Mouse (Mus musculus): ENCODE data around the gene Sfrp2.

Gene Sfrp2

DNA sequence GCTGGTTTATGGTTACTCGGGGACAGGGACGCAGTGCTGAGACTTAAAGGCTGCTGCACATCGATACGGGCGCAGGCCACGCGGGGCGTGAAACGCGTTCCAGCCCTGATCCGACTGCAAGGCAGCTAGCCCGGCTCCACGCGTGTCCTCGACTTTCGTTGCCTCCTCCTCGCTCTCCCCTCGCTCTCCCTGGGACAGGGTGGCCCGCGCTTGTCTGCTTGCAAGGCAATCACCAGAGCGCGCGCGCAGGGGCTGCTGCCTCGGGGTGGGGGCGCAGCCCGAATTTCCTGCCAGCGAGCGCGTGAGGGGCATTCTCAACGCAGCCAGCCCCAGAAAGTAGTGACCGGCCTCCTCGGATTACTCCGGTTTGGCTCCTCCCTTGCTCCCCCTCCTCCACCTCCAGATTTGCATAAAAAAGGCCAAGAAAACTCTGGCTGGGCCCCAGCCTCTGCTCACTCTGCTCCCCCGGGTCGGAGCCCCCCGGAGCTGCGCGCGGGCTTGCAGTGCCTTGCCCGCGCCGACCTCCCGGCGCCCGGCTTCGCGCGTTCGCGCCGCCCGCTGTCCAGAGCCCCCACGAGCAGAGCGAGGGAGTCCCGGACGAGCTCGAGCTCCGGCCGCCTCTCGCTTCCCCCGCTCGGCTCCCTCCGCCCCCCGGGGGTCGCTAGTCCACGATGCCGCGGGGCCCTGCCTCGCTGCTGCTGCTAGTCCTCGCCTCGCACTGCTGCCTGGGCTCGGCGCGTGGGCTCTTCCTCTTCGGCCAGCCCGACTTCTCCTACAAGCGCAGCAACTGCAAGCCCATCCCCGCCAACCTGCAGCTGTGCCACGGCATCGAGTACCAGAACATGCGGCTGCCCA is at the start of gene Sfrp2:
Gene Sfrp2 (plus strand): TSS at position 451 of the 855 bp plus-strand sequence.
- DNase-seq: no peak

DNA sequence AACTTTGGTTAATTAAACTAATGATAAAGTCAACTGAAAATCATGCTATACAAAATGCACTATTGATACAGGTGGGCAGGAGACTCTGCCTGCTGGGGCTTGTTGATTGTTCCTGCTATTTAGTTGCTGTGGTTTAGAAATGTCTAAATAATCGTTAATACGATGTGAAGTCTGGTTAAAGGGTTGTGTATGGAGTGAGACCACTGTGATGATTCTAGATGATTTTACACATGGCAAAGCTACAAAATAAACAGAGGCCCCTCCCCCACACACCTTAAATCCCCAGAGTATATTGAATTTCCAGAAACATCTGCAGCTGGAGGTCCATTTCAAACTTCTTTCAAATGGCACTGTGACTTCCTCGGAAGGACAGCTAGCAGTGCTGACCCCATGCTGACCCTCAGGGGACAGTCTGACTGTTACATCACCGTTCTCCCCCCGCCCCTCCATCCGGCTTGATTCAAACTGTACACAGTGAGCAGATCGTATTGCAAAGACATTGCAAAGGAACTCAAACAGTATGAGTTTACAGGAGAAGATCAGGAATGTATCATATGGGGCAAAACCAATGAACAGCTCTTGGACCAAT is 48.4 kb upstream of the Sfrp2 start:
- DNase-seq: no peak

DNA sequence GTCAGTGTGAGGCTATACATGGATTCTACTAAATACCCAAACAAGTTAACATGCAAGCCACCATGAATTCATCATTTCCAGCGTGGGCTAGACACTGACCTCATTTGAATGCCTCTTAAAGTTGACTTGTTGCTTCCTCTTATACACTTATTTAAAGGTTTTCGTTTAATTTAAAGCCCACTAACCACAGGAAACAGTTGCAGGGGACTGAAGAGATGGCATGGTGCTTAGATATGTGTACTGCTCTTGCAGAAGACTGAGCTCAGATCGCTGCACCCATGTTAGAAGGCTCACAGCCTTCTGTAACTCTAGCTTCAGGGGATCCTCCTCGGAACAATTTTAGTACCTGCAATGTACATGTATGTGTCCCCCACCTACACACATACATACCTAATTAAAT is 47.5 kb upstream of the Sfrp2 start:
- no peak for DNase-seq

DNA sequence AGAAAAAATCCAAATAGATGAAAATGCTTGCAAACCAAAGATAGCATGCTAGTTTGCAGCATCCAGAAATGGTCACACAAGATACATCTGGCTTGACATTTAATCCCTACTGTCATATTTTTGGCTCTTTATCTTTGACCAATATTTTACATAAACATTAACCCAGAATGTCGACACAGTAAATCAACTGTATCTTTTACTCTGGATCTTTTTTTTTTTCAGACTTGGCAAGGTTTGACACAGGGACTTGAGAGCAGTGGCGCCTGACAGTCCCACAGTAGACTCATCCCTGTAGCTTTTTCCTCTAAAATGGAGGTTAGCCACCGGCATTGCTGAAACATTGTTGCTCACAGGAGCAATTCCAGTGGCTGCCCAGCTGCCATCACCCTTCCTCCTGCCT is 37.9 kb upstream of the Sfrp2 start:
- no peak for DNase-seq

DNA sequence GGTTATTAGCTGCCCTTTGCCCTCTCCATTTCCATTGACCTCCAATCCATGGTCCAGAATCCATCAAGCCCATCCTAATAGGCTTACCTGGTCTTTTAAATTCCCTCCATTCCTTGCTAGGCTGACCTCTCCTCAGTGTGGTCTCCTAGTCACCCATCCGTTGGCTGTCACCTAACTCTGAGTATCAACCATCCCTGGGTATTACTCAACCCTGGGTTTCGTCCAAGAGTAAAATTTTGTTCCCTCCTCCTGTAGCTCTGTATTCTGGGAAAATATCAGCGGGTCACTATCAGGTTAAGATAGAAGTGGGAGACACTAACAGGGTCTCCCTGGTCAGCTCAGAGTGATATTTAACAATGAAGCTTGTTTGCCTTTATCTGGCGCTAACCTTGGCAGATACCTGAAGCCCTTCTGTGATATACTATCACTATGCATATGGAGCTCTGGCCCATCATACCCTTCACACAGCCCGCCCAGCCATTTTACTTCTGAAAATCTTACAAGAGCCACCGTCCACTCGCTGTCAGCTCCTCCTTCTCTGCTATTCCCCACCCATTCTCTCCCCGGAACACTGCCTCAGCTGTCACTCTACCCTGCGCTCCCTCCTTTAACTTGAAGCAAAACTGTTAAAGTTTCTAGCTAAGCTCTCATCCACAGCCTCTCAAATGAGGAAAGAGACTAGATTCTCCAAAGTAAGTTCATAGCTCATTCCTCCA is 37.3 kb upstream of the Sfrp2 start:
- no peak for DNase-seq

DNA sequence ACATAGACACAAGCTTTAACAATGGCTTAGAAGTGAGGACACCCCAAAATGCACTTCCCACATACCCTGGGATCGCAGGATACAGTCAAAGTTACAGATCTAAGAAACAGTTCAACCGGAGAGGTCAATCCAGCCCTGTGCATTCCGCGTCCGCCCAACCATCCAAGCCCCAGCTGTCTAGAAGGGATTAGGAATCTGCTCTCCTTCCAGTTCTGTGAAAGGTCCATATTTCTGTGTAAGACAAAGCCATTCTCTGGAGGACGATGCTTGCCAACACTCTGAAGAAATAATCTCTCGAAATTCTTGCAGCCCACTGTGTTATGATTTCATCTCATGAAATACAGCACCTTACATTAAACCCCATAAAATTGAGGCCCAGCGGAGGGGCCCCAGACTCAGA is 32.1 kb upstream of the Sfrp2 start:
- DNase-seq: no peak

DNA sequence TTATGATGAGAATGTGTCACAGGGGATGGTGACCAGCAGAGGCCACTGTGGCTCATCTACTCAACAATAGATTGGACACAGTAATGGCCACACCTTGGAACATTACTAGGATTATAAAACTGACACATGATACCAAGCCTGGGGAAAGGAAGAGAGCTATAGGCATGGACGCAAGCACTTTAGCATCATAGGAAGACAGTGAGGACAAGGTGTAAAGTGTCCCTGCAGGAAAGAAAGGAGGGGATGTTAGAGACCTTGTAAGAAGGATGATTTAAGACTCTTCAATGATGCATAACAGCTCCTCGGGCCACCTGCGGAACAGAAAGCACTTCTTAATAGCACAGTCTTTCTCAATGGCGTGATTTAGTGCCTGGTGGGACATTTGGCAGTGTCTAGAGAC is 29.1 kb upstream of the Sfrp2 start:
- DNase-seq: no peak

DNA sequence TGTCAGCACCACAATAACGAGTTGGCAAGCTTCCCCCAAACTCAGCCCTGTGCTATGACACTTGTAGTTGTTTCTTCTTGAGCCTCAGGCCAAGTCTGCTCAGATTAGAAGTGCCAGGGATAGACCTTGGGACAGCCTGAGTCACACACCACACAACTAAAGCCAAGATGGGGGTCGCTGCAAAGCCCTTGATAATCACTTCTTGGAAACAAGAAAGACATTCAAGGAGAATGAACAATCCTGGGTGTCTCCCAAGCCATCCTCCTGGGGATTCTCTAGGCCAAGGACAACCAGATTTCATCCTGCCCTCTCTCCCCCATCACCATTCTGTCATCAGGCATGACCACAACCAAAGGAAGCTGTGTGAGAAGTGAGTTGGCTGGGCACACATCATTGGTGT is 25.9 kb upstream of the Sfrp2 start:
- no peak for DNase-seq

DNA sequence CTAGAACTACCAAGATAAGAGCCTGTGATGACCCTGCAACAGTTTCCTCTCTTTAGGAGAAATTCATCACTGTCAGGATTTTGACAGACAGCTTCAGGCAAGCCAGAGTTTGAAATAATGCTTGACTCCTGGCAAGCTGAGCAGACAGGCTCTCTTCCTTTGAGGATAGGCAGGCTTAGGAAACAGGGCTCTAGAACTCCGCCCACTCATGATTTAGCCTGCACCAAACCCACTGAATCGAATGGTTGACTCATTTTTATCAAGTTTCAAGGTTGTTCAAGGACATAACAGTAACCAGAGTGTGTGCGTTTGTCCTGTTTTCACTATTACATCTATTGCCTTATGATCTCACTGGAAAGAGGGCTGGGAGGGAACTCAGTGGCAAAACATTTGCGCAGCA is 18.8 kb upstream of the Sfrp2 start:
- no peak for DNase-seq

DNA sequence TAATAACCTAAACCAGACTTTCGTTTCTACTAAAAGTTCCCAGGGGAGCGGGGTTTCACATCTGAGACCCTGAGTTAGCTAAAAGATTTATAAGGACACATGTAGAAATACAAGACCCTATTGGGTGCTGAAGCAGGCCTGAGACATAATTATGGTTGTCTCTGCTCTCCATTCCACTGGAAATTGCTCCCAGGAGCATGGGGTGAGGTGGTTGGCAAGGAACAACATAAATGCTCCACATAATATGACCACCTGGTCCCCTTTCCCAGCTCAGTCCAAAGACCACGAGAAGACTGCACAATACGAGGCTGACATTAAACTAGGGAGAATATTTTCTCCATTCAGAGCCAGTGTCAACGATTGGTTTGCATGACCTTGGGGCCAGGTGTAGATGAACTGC is 18.2 kb upstream of the Sfrp2 start:
- DNase-seq: no peak

DNA sequence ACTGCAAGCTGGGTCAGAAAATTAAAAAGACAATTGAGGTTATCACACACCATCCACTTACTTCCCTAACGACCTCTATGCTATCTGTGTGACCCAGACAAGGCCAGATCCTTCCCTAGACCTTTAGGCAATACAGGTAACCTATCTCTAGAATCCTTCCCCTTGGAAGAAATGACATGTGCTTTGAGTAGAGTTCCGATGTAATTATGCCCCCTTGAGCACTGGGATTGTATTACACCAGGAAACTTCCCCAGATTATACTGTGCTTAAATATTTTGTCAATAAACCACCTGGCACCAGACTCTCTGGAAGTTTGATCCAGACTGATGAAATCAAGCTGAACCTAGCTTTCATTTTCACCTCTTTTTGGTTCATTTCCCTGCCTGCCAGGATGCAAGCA is 14.5 kb upstream of the Sfrp2 start:
- no peak for DNase-seq

DNA sequence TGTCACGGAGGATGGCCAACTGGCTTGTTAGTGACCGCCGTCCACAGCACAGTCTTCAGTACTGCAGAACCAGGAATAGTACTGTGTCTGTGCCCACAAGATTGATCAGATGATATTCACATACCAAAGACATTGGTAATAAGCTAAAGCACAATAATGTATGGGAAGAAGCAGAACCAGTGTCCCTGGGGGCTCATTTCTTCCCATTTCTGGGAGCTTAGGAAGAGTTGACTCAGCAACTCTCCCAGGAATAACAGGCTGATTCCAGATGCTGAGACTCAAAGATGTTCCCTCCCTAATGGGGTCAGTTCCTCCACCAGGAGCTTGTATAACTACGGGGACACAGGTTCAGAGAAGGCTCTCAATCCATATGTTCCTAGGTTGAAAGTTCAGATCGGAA is 13.9 kb upstream of the Sfrp2 start:
- no peak for DNase-seq

DNA sequence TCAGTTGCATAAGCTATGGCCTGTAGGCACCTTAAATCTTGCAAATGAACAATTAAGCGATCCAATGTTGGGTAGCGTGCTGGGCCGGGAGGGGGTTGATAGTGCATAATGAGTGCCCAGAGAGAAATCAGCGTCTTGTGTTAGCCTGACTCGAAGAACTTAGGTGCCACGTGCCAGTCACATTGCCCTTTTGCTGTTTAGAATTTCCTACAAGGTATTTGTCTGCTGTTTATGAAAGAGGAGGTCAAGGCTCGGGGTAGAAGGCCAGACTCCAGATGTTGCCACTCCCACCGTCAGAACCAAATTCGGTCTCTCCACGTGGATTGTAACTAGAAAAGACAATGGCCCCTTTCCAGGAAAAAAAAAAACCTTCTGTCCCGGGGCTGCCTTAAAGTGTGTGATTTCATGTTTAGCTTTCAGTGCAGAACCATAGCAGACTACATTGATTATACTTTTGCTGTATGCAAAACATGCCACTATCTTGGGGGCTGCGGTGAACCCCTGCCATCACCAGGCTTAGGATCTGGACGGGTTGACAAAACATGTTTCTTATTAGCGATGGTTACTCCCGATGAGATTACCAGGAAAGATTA is 11.0 kb upstream of the Sfrp2 start:
- no peak for DNase-seq

DNA sequence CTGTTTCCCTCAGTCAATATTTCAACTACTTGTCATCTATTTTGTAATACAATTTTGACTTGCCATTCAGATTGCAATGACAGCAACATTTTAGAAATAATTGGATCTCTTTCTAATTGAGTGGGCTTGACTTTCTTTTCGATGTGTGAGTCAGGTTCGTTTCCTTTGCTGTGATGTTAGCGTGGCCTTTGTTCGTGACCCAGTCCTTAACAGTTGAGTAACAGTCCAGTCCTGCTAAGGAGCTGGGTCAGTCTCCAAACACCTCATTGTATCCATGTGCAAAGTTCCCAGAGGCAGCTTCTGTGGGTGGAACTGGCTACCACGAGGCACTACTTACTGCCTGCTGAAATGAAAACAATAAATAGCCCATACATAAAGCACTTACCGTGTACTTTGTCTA is 10.5 kb upstream of the Sfrp2 start:
- no peak for DNase-seq

DNA sequence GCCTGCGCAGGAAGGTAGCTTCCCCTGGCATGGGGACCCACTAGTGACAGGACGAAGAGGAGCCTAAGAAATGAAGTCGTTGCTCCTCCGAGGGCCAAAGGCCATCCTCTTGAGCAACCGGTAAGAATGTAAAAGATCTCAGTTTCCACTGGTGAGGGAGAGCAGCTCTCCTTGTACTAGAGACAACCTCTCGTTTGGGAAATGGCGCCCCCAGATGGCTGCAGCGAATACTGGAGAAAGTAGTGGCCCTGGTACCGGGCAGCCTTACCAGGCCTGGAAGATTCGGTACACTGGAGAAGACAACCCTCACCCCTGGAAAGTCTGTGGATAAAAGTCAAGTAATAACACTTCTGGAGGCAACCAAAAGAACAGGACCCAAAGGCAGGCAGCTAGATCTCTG is 3.8 kb upstream of the Sfrp2 start:
- no peak for DNase-seq

DNA sequence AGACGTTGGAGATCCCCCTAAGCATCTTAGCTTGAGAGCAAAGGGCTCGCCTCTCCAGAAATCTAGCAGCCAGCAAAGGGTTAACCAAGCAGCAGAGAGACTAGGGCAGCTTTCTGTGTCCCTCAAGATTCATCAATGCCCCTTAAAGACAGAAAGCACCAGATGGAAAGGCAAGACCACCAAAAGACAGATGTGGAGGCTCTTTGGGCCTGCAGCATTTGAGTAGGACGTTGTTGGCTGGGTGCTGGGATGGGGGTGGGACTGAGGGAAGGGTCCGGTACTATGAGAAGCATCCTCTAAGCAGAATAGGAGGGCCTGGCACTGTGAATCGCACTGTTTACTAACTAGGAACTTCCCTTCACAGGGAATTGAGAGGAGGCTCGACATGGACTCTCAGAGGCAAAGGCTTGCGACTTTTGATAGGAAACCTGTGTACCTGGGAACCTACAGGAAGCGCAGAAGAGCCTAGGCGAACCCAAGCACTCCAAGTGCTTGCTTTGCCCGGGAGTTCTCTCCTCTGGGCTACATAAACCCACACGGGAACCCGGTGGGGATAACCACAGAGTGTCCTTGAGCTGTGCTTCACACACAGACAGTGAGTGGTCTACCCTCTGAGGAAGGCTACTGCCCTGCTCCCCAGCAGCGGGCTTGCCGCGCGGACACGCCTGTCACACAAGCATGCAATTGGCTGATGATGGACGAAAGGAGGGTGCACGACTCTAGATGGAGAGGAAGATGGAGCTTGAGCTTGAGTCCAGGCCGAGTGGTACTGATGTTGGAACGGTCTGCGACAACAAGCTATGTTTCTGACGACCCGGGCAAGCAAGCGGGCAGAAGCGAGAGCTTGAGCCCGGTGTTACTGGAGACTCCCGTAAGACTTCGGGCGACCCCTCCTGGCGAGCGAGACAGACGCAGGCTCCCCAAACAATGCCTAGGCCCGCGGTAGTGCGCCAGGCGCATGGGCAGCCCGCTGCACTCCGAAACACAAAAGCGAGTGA is 2.3 kb upstream of the Sfrp2 start:
- DNase-seq: no peak

DNA sequence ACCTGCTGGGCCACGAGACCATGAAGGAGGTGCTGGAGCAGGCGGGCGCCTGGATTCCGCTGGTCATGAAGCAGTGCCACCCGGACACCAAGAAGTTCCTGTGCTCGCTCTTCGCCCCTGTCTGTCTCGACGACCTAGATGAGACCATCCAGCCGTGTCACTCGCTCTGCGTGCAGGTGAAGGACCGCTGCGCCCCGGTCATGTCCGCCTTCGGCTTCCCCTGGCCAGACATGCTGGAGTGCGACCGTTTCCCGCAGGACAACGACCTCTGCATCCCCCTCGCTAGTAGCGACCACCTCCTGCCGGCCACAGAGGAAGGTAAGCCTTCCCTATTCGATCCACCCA is 577 bp downstream of the Sfrp2 start:
- no peak for DNase-seq

DNA sequence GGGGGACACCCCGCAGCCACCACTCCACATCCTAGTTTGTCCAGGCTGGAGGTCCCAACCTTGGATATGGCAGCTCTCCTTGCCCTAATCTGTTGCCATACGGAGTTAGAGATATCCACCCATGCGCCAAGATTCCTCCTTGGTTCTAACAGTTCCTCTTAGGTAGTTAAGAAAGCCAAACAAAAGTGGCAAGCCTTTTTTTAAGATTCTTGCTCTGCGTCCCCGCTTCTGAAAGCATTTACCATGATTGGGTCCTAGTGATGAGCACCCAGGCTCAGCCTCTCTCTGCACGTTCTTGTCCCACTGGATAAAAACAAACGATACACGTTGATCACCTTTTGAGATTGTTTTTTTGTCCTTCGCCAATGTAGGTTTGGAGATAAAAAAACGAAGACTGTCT is 1.0 kb downstream of the Sfrp2 start:
- DNase-seq: no peak

DNA sequence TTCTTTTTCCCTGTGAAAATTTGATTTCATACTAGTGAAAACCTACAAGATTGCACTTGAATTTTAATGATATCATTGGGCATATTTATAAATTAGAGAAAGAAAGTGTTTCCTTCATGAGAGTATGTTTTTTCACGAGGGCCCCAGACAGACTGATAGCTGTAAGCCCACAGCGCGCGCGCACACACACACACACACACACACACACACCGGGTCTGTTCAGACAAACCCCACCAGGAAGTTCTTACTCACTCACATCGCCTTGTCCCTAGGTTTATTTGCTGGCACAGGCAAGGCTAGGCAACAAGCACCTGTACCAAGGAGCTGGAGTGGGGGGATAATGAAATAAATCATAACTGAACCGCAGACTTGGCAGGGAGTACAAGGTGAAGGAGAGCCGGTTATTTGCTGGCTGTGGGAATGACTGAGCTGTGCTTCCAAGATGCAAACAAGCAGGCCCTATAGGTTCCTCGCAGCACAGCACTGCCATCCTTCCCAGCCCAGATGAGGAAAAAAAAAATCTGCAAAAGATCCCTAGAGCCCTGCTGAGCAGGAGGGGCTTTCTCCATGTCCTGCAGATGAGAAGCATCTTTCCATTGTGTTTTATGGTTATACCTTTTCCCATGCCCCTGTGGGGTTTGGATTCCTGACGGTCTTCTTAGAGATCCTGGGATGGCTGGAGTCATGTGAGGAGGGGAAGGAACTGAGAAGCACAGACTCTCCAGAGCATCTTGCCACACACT is 2.3 kb downstream of the Sfrp2 start:
- no peak for DNase-seq

DNA sequence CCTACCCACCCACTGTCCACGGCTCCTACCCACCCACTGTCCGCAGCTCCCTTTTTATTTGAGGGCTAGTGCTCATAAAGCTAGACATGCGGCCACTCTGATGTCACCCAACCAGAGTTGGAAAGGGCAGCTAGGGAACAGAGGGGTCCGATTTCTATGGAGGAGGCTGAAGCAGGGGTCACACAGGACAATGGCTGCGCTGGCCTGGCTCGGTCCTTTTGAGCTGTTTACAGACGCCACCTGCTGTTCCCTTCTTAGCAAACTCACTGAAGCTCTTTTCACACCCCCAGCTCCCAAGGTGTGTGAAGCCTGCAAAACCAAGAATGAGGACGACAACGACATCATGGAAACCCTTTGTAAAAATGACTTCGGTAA is 2.9 kb downstream of the Sfrp2 start:
- DNase-seq: no peak

DNA sequence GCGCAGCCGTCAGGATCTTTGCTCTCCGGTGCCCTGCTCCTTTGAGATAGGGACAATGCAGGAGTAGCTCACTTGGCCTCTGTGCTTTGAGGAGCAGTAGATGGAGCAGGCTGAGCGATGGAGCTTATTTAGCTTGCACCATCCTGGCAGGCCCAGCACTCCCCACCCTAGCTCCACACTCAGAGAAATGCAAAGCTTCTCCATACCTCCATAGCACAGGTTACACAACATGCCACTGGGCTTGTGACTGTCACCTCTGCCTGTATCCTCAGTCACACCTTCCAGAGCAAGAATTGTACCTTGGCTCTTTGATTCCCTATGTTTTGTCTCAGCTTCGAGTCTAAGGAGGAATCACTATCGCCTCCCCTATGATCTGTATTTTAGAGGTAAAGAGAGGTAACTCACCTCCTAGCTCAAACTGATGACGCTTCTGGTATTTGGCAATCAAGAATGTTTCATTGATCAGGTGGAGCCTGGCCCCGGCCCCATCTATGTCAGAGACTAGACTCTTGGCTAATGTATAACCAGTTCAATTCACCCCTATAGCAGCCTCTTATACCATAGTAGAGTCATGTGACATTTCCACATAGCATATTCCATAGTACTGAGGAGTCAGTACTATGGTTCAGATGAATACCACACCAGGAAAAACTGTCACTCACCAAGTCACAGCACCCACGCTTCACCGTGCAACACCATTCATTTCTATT is 5.2 kb downstream of the Sfrp2 start:
- no peak for DNase-seq
